Mouse (Mus musculus): Measurements from ENCODE around the gene Gm2115. TPM values are rescaled to one million over a fixed set of nuclear protein-coding genes. Genes with fewer than 3 reads are reported as not detected.

Gm2115 gene
- total and polyA plus RNA-seq, 3 experiments = 0.10 to 0.29 (median 0.25) TPM

GRCm38 (mm10) chr7:84596002-84596401 is 67.2 kb downstream of the Gm2115 start:
- H3K36me3 ChIP-seq (ENCODE audit: control insufficient read depth, insufficient read depth, low read length) = no peaks in the 10 kb centered on the region
- TF ChIP-seq POLR2A (IDR thresholded peaks at IDR 0.05; ENCODE audit: insufficient read depth, low read depth, low read length) (no peak), EP300 (IDR thresholded peaks at IDR 0.05; ENCODE audit: insufficient read depth, low read depth, low read length) (no peak), CTCF (IDR thresholded peaks at IDR 0.05) (no peak)
- no peaks in the 10 kb centered on the region for H3K27me3 ChIP-seq (ENCODE audit: control insufficient read depth, insufficient read depth, low read length)
- 83% methylated on average over 3 of the region's 3 CpGs for WGBS
- DNase-seq = no peak
- peaks cover 3% of the 10 kb centered on the region for H3K4me1 ChIP-seq (ENCODE audit: control insufficient read depth, insufficient read depth, low read length)
- H3K9ac ChIP-seq (ENCODE audit: low read depth, low read length) = no peak overlapping the region
- H3K79me2 ChIP-seq (replicated peaks; ENCODE audit: control insufficient read depth, insufficient read depth, low read length) = no peaks in the 10 kb centered on the region
- H3K4me3 ChIP-seq = no peak overlapping the region
- intact Hi-C loops (cut with DNase I) = loop anchor here (10.0 kb wide), 1 partner anchor 149 kb away; no protein-coding TSS in a partner anchor
- no peak overlapping the region for H3K27ac ChIP-seq

GRCm38 (mm10) chr7:84596633-84597032 is 67.9 kb downstream of the Gm2115 start:
- H3K27me3 ChIP-seq (ENCODE audit: control insufficient read depth, insufficient read depth, low read length) = no peaks in the 10 kb centered on the region
- TF ChIP-seq EP300 (IDR thresholded peaks at IDR 0.05; ENCODE audit: insufficient read depth, low read depth, low read length) (no peak), POLR2A (IDR thresholded peaks at IDR 0.05; ENCODE audit: insufficient read depth, low read depth, low read length) (no peak), CTCF (IDR thresholded peaks at IDR 0.05) (no peak)
- H3K4me3 ChIP-seq = no peak overlapping the region
- no peaks in the 10 kb centered on the region for H3K36me3 ChIP-seq (ENCODE audit: control insufficient read depth, insufficient read depth, low read length)
- peaks cover 3% of the 10 kb centered on the region for H3K4me1 ChIP-seq (ENCODE audit: control insufficient read depth, insufficient read depth, low read length)
- intact Hi-C loops (cut with DNase I) = loop anchor here (10.0 kb wide), 1 partner anchor 148 kb away; no protein-coding TSS in a partner anchor
- no peak overlapping the region for H3K9ac ChIP-seq (ENCODE audit: low read depth, low read length)
- no peaks in the 10 kb centered on the region for H3K79me2 ChIP-seq (replicated peaks; ENCODE audit: control insufficient read depth, insufficient read depth, low read length)
- no peak for DNase-seq
- no peak overlapping the region for H3K27ac ChIP-seq
- WGBS = 87% methylated on average over 3 of the region's 3 CpGs

DNA sequence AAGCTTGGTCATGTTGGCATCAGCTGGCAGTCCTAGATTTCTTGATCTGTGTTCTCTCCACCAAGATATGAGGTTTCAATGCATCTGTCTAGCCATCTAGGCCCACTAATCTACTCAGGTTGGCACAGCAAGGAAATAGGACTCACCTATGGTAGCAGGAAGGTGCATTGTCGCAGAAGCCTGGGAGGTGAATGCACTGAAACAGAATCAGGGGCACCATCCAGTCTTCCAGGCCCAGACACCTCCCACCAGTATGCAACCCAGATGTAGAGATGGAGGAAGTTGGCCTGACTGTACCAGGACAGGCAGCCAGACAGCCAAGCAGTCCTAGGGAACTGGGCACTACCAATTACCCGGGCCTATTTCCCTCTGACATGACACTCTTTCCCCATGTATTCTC is 71.9 kb downstream of the Gm2115 start:
- H3K27me3 ChIP-seq (ENCODE audit: control insufficient read depth, insufficient read depth, low read length) = no peaks in the 10 kb centered on the region
- intact Hi-C loops (cut with DNase I) = no loop called here
- no peak overlapping the region for H3K27ac ChIP-seq
- H3K4me1 ChIP-seq (ENCODE audit: control insufficient read depth, insufficient read depth, low read length) = peaks cover 3% of the 10 kb centered on the region
- no peaks in the 10 kb centered on the region for H3K36me3 ChIP-seq (ENCODE audit: control insufficient read depth, insufficient read depth, low read length)
- no peak overlapping the region for H3K9ac ChIP-seq (ENCODE audit: low read depth, low read length)
- no peak overlapping the region for H3K4me3 ChIP-seq
- no peak for DNase-seq
- WGBS = 91% methylated on average over 2 of the region's 2 CpGs
- TF ChIP-seq POLR2A (IDR thresholded peaks at IDR 0.05; ENCODE audit: insufficient read depth, low read depth, low read length) (no peak), CTCF (IDR thresholded peaks at IDR 0.05) (no peak), EP300 (IDR thresholded peaks at IDR 0.05; ENCODE audit: insufficient read depth, low read depth, low read length) (no peak)
- no peaks in the 10 kb centered on the region for H3K79me2 ChIP-seq (replicated peaks; ENCODE audit: control insufficient read depth, insufficient read depth, low read length)

DNA sequence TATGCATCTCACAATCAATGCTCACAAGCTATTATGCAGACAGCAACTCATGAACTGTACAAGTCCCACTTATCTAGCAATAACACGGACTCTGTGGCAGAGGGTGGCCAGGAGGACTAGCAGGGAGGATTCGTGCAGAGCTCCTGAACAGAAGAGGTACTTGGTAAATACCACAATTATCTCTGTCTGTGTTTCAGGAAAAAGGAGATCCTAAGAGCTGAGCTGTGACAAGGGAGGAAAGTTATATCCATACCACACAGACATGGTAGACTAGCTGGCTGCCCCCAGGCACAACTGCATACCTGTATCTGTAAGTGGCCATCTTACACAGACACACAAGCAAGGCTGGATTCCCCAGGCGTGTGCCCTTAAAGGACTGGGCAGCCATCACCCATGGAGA is 72.6 kb downstream of the Gm2115 start:
- Histone ChIP-seq H3K27ac (no peak overlapping the region), H3K79me2 (replicated peaks; ENCODE audit: control insufficient read depth, insufficient read depth, low read length) (no peaks in the 10 kb centered on the region), H3K4me3 (no peak overlapping the region), H3K9ac (ENCODE audit: low read depth, low read length) (no peak overlapping the region), H3K36me3 (ENCODE audit: control insufficient read depth, insufficient read depth, low read length) (no peaks in the 10 kb centered on the region), H3K27me3 (ENCODE audit: control insufficient read depth, insufficient read depth, low read length) (no peaks in the 10 kb centered on the region), H3K4me1 (ENCODE audit: control insufficient read depth, insufficient read depth, low read length) (peaks cover 3% of the 10 kb centered on the region)
- TF ChIP-seq EP300 (IDR thresholded peaks at IDR 0.05; ENCODE audit: insufficient read depth, low read depth, low read length) = no peak
- TF ChIP-seq CTCF (IDR thresholded peaks at IDR 0.05) = no peak
- intact Hi-C loops (cut with DNase I) = no loop called here
- no peak for DNase-seq
- 80% methylated on average over 3 of the region's 3 CpGs for WGBS

DNA sequence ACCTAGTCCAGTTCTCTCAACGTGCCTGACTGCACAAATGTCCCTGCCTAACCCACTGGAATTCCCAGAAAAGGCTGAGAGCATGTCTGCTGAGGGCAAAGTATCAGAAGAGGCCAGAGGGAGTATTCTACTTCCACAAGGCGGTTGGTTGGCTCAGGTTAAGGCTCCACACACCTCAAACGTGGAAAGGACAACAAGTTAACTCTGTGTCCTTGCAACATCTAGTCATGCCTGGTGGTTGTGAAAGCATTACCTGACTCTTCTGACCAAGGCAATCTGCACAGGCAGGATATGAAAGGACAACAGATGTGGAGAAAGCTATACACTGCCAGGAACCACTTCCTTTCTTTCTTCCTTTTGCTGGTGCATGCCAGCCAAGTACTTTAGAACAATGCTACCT is 75.7 kb downstream of the Gm2115 start:
- Histone ChIP-seq H3K9ac (ENCODE audit: low read depth, low read length) (no peak overlapping the region), H3K36me3 (ENCODE audit: control insufficient read depth, insufficient read depth, low read length) (no peaks in the 10 kb centered on the region), H3K79me2 (replicated peaks; ENCODE audit: control insufficient read depth, insufficient read depth, low read length) (no peaks in the 10 kb centered on the region), H3K27me3 (ENCODE audit: control insufficient read depth, insufficient read depth, low read length) (no peaks in the 10 kb centered on the region), H3K27ac (peak overlapping the region; percentile 76; the same call in 1 of the 2 replicates), H3K4me3 (no peak overlapping the region), H3K4me1 (ENCODE audit: control insufficient read depth, insufficient read depth, low read length) (peaks cover 5% of the 10 kb centered on the region)
- peak in 1 of 2 experiments; percentile 14 for DNase-seq
- intact Hi-C loops (cut with DNase I) = no loop called here
- 60% methylated on average over 3 of the region's 3 CpGs for WGBS
- no peak for TF ChIP-seq CTCF (IDR thresholded peaks at IDR 0.05)
- no peak for TF ChIP-seq POLR2A (IDR thresholded peaks at IDR 0.05; ENCODE audit: insufficient read depth, low read depth, low read length)

- TF ChIP-seq POLR2A (IDR thresholded peaks at IDR 0.05; ENCODE audit: insufficient read depth, low read depth, low read length) (no peak), EP300 (IDR thresholded peaks at IDR 0.05; ENCODE audit: insufficient read depth, low read depth, low read length) (no peak), CTCF (IDR thresholded peaks at IDR 0.05) (no peak)
- Histone ChIP-seq H3K27me3 (ENCODE audit: control insufficient read depth, insufficient read depth, low read length) (no peaks in the 10 kb centered on the region), H3K79me2 (replicated peaks; ENCODE audit: control insufficient read depth, insufficient read depth, low read length) (no peaks in the 10 kb centered on the region), H3K4me1 (ENCODE audit: control insufficient read depth, insufficient read depth, low read length) (peaks cover 5% of the 10 kb centered on the region), H3K4me3 (peak overlapping the region; percentile 67), H3K9ac (ENCODE audit: low read depth, low read length) (peak overlapping the region; percentile 7), H3K27ac (peak overlapping the region; percentile 76), H3K36me3 (ENCODE audit: control insufficient read depth, insufficient read depth, low read length) (no peaks in the 10 kb centered on the region)
- WGBS = 14% methylated on average over 19 of the region's 19 CpGs
- intact Hi-C loops (cut with DNase I) = loop anchor here (5.0 kb wide), 1 partner anchor 72 kb away; no protein-coding TSS in a partner anchor
- no peak for DNase-seq
Observed at GRCm38 (mm10) chr7:84605033-84605687, 76.4 kb downstream of the Gm2115 start.
